Comparison of ENCODE assay signal across 15 mouse cellular contexts in the genomic region with DNA sequence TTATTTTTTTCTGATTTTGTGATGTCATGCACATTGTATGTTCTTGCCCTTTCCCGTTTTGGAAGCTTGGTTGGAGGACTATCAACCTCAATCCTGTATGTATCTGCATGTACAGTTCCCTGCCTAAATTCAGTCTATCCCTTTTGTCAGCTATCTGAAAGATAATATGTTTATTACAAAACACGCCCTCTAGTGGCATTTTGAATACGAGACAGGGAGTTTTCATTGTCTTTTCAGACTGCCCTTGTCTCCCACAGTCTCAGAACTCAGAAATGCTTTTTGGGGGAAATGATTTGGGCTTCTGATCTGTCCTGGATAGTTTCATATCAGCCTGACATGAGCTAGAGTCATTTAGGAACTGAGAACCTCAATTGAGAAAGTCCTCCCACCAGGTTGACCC. TPM values are rescaled to one million over a fixed set of nuclear protein-coding genes. Genes with fewer than 3 reads are reported as not detected.
DNase-seq lines count a peak whose midpoint lies in the region; ATAC-seq and TF ChIP-seq lines count a peak whose summit lies in the region.
"Had no signal": no experiment of that assay in that cellular context is flagged by ENCODE, and none has a peak within 500 bp of the region (broad histone marks: within the 10 kb centered on the region; RNA-seq: fewer than 3 reads in every experiment).

No protein-coding gene starts in this region.

- dilution Hi-C loops in CH12.LX (cut with MboI; ENCODE audit: extremely low pct_ligation_motif_present, extremely low pct_unique_long_range_greater_than_20kb, low sequenced_read_pairs): no loop called here

- H3K27me3 ChIP-seq in CH12.LX (replicated peaks): no peaks in the 10 kb centered on the region
- no peaks in the 10 kb centered on the region for H3K27me3 ChIP-seq in liver, embryonic 14.5 days (ENCODE audit: control insufficient read depth, insufficient read depth, low read length)
- H3K27me3 ChIP-seq in heart, embryonic 10.5 days (ENCODE audit: insufficient read depth, poor library complexity, severe bottlenecking): no peaks in the 10 kb centered on the region

- ATAC-seq in liver, embryonic 14.5 days (ENCODE audit: insufficient read depth): peak; percentile 23; the same call in 1 of the 2 replicates
- ATAC-seq: hindbrain, embryonic 16.5 days had no signal

- H3K9ac ChIP-seq in CH12.LX (ENCODE audit: insufficient read depth, low read depth): no peak overlapping the region
- H3K9ac ChIP-seq in liver, embryonic 14.5 days (replicated peaks): no peak overlapping the region

- no peaks in the 10 kb centered on the region for H3K36me3 ChIP-seq in CH12.LX (replicated peaks in 1 of 2; ENCODE audit: control insufficient read depth in 1 of 2, insufficient read depth in 1 of 2, low read length in 1 of 2)
- H3K36me3 ChIP-seq in liver, embryonic 14.5 days (replicated peaks; ENCODE audit: control insufficient read depth, insufficient read depth, low read depth): no peaks in the 10 kb centered on the region
- H3K36me3 ChIP-seq in heart, embryonic 10.5 days: no peaks in the 10 kb centered on the region

- peak; percentile 11 for TF ChIP-seq RAD21 in CH12.LX (IDR thresholded peaks at IDR 0.05; ENCODE audit: low read depth, low read length)

- H3K4me3 ChIP-seq in layer of hippocampus, adult 2 months: no peak overlapping the region
- H3K4me3 ChIP-seq in CH12.LX (replicated peaks in 1 of 3; ENCODE audit: low read depth in 2 of 3, low read length in 2 of 3, poor library complexity in 1 of 3): no peak overlapping the region
- no peak overlapping the region for H3K4me3 ChIP-seq in liver, embryonic 14.5 days (ENCODE audit: insufficient read depth in 1 of 2, low read depth in 2 of 2, low read length in 2 of 2)
- H3K4me3 ChIP-seq in heart, embryonic 10.5 days: no peak overlapping the region

- no peak overlapping the region for H3K27ac ChIP-seq in layer of hippocampus, adult 2 months
- H3K27ac ChIP-seq in CH12.LX (ENCODE audit: insufficient read depth, low read depth): no peak overlapping the region
- no peak overlapping the region for H3K27ac ChIP-seq in liver, embryonic 14.5 days
- H3K27ac ChIP-seq in heart, embryonic 10.5 days: no peak overlapping the region

- no peak for DNase-seq in layer of hippocampus, adult 2 months (ENCODE audit: low spot score in 2 of 2)
- DNase-seq in layer of hippocampus, postnatal 36 days: no peak
- DNase-seq in CH12.LX (ENCODE audit: extremely low read depth) (no peak), MEL-GATA-1-ER (ENCODE audit: extremely low read depth, low read depth) (peak; percentile 38)
- no peak for DNase-seq in liver, embryonic 14.5 days (ENCODE audit: low read depth in 3 of 3, low spot score in 3 of 3)
- no peak for DNase-seq in urinary bladder, postnatal 25 days (ENCODE audit: low spot score)
- no peak for DNase-seq in heart, embryonic 10.5 days (ENCODE audit: low spot score)
- DNase-seq: adrenal gland, postnatal 10 days; cerebellum, postnatal 36 days; left cerebral cortex, postnatal 4 days; lung, postnatal 36 days had no signal

- in situ Hi-C loops in CH12.LX (cut with MboI; ENCODE audit: low pct_ligation_motif_present, low pct_unique_long_range_greater_than_20kb, low sequenced_read_pairs): loop anchor here (25.0 kb wide), 1 partner anchor 508 kb away; the partner anchor contains the start of gene Btg1

- no peak for TF ChIP-seq EP300 in CH12.LX (IDR thresholded peaks at IDR 0.05; ENCODE audit: low read length)
- TF ChIP-seq EP300 in liver, embryonic 14.5 days (IDR thresholded peaks at IDR 0.05; ENCODE audit: low read depth): no peak

- no peak overlapping the region for H3K4me2 ChIP-seq in CH12.LX (ENCODE audit: insufficient read depth, low read depth, poor library complexity, severe bottlenecking)
- peak overlapping the region; percentile 18; the same call in 1 of the 2 replicates for H3K4me2 ChIP-seq in liver, embryonic 14.5 days (ENCODE audit: low read depth)

- no peaks in the 10 kb centered on the region for H3K79me2 ChIP-seq in CH12.LX (replicated peaks; ENCODE audit: control insufficient read depth, extremely low read depth, insufficient read depth, poor library complexity, severe bottlenecking)

- TF ChIP-seq CTCF in layer of hippocampus, adult 2 months (conservative IDR thresholded peaks at IDR 0.05): peak; percentile 72
- peak in 1 of 2 experiments; percentile 52; a peak in 3 of 4 replicates for TF ChIP-seq CTCF in CH12.LX (conservative IDR thresholded peaks at IDR 0.05 in 1 of 2, IDR thresholded peaks at IDR 0.05 in 1 of 2; ENCODE audit: low read depth in 2 of 2, low read length in 2 of 2)
- peak; percentile 19; the same call in 1 of the 2 replicates for TF ChIP-seq CTCF in liver, embryonic 14.5 days (IDR thresholded peaks at IDR 0.05; ENCODE audit: low read depth)

- TF ChIP-seq POLR2A in CH12.LX (IDR thresholded peaks at IDR 0.05; ENCODE audit: low read depth, low read length): no peak

- H3K4me1 ChIP-seq in CH12.LX (ENCODE audit: control insufficient read depth in 1 of 2, insufficient read depth in 2 of 2): peaks cover 11 to 21% of the 10 kb centered on the region in 2 experiments
- peaks cover 4 to 6% of the 10 kb centered on the region in 2 experiments; a peak in 3 of 4 replicates for H3K4me1 ChIP-seq in liver, embryonic 14.5 days (replicated peaks; ENCODE audit: control insufficient read depth in 2 of 2, insufficient read depth in 2 of 2, low read length in 1 of 2)
- no peaks in the 10 kb centered on the region for H3K4me1 ChIP-seq in heart, embryonic 10.5 days

- H3K9me3 ChIP-seq in CH12.LX (replicated peaks; ENCODE audit: low read length): no peaks in the 10 kb centered on the region
- no peaks in the 10 kb centered on the region for H3K9me3 ChIP-seq in liver, embryonic 14.5 days (ENCODE audit: control insufficient read depth, low read length)
- H3K9me3 ChIP-seq in heart, embryonic 10.5 days: no peaks in the 10 kb centered on the region

- WGBS in liver, embryonic 14.5 days (ENCODE audit: insufficient replicate concordance): 24% methylated on average over 3 of the region's 3 CpGs
- WGBS in heart, embryonic 10.5 days: 40% methylated on average over 3 of the region's 3 CpGs

TF ChIP-seq in CH12.LX, 34 proteins besides CTCF, POLR2A, EP300 and RAD21:
- TF ChIP-seq JUND (conservative IDR thresholded peaks at IDR 0.05; ENCODE audit: low read depth, low read length) (no peak), MYC (IDR thresholded peaks at IDR 0.05; ENCODE audit: low read depth, low read length) (no peak), SMC3 (IDR thresholded peaks at IDR 0.05; ENCODE audit: low read depth, low read length) (peak; percentile 17; the same call in 1 of the 2 replicates)

RNA-seq across cellular contexts. Expression of gene Gm5426, which starts 32.2 kb away (rescaled TPM):
- total RNA-seq in layer of hippocampus, adult 2 months (2021): not detected
- not detected for total RNA-seq in layer of hippocampus, postnatal 36 days (2021)
- not detected in 2 replicates for total RNA-seq in CH12.LX (2012; rRNA removed)
- not detected in 2 replicates for total RNA-seq in CH12.LX (2014; rRNA removed)
- polyA plus RNA-seq in CH12.LX (2012; ENCODE audit: insufficient read length, low read depth): not detected in 2 replicates
- not detected in 2 replicates for polyA plus RNA-seq in liver, embryonic 14.5 days (2012; rRNA removed)
- polyA plus RNA-seq in liver, embryonic 14.5 days (2014; fragmentation: Nextera tagmentation; extraction: Ambion mirVana): not detected in 2 replicates
- not detected in 2 replicates for polyA plus RNA-seq in heart, embryonic 10.5 days (2016; fragmentation: Nextera tagmentation; extraction: Ambion mirVana)
- total RNA-seq: adrenal gland, postnatal 10 days; left cerebral cortex, postnatal 4 days had no signal
- polyA plus RNA-seq: heart, embryonic 14.5 days; hindbrain, embryonic 16.5 days; large intestine, adult 2 months; small intestine, adult 2 months had no signal
